ENCODE assay signal across 18 mouse cellular contexts in the genomic region with DNA sequence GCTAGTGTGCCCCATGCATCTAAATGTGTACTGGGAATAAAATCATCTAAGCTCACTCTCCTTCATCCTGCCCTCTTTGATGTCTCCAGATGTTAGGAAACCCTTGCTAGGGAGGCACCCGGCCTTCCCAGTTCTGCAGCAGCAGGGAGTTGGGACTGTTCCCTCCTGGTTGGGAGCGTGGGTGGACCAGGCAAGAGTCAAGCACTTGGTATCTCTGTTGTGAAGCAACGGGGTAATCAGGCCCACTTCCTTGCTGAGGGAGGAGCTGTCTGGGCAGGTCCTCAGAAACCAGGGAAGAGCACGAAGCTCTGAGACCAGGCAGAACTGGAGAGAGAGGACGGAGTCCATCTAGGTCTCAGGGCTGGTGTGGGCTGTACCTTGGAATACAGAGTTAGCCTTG.
"Had no signal": no experiment of that assay in that cellular context is flagged by ENCODE, and none has a peak within 500 bp of the region (broad histone marks: within the 10 kb centered on the region; RNA-seq: fewer than 3 reads in every experiment).

No protein-coding gene starts in this region.

- H3K4me3 ChIP-seq: intestine, embryonic 15.5 days; kidney, embryonic 15.5 days; left cerebral cortex, adult 2 months; liver, embryonic 13.5 days; lung, embryonic 15.5 days; neural tube, embryonic 12.5 days; neural tube, embryonic 15.5 days had no signal

- H3K4me1 ChIP-seq: intestine, embryonic 15.5 days; liver, embryonic 13.5 days; lung, embryonic 15.5 days; neural tube, embryonic 12.5 days; neural tube, embryonic 15.5 days had no signal

- H3K27me3 ChIP-seq: intestine, embryonic 15.5 days; kidney, embryonic 15.5 days; liver, embryonic 13.5 days; lung, embryonic 15.5 days; neural tube, embryonic 12.5 days; neural tube, embryonic 15.5 days had no signal

- DNase-seq: kidney, adult 11 months; kidney, adult 8-10 months; kidney, postnatal 10 days; kidney, postnatal 36 days; liver, embryonic 13.5 days; lung, postnatal 14 days; midbrain, embryonic 14.5 days; thymus, adult 2 months; thymus, postnatal 14 days; thymus, postnatal 4 days had no signal

- ATAC-seq: intestine, embryonic 15.5 days had no signal

- H3K9me3 ChIP-seq: intestine, embryonic 15.5 days; kidney, embryonic 15.5 days; liver, embryonic 13.5 days; lung, embryonic 15.5 days; neural tube, embryonic 12.5 days; neural tube, embryonic 15.5 days had no signal

- H3K27ac ChIP-seq: intestine, embryonic 15.5 days; kidney, embryonic 15.5 days; left cerebral cortex, adult 2 months; liver, embryonic 13.5 days; lung, embryonic 15.5 days; neural tube, embryonic 12.5 days; neural tube, embryonic 15.5 days; stomach, postnatal 0 days had no signal

- H3K4me2 ChIP-seq: intestine, embryonic 15.5 days; kidney, embryonic 15.5 days; liver, embryonic 13.5 days; lung, embryonic 15.5 days; midbrain, embryonic 11.5 days; neural tube, embryonic 12.5 days; neural tube, embryonic 15.5 days had no signal

- H3K36me3 ChIP-seq: intestine, embryonic 15.5 days; kidney, embryonic 15.5 days; liver, embryonic 13.5 days; lung, embryonic 15.5 days; neural tube, embryonic 12.5 days; neural tube, embryonic 15.5 days had no signal

- H3K9ac ChIP-seq: intestine, embryonic 15.5 days; kidney, embryonic 15.5 days; liver, embryonic 13.5 days; lung, embryonic 15.5 days; neural tube, embryonic 12.5 days; neural tube, embryonic 15.5 days had no signal
